Mouse (Mus musculus): ENCODE data around the gene H2-T24. TPM values are rescaled to one million over a fixed set of nuclear protein-coding genes. Genes with fewer than 3 reads are reported as not detected.
A peak's percentile ranks its signal among the peaks of the same experiment; 100 is the strongest.
"Not testable (repeated sequence)": the region's sequence is repeated elsewhere in the genome, so short reads cannot be mapped to it uniquely, and the experiment has no call there.

The H2-T24 gene
- polyA plus RNA-seq (2017; shearing (Covaris generic)), result 10 to 100 TPM; 31.2 to 45.1 TPM

DNA sequence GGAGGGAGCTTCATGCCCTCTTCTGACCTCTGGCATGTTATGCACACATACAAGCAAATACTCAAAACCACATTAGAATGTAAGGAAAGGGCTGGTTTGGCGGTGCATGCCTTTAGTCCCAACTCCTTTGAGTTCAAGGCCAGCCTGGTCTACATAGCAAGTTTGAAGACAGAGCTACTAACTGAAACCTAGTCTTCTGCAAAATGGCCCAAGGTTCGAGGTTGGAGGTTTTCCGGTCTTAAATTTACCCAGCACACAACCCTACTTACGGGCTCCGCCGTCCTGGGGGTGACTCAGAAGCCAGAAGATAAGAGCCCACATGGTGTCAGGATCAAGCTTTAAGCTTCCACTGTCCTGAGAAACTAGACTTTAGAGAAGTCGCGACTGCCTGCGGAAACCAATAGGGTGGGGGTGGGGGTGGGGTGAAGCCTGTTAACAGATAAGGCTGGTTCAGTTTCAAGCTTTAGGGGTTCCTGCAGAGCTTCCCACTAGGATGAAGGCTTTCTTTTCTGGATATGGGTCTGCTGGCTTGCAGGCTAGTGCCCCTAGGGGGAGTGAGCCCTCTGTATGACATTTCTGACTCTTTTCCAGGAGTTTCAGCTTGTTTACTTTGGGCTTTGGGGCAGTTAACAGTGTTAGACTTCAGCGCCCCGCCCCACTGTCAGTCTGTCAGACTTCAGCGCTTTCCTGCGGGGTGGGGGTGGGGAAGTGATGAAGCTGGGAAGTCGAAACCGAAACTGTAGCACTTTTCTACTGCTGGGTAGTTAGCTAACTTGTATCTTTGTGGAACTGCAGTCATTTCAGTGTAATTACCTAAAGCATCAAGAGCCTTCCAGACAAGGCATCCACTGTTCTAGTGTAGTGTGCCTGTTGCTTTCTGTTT, at the start of gene H2-T24:
Gene H2-T24, minus strand, starts transcription at position 370 of the 883 bp plus-strand sequence.
- peak; percentile 84 for ATAC-seq

DNA sequence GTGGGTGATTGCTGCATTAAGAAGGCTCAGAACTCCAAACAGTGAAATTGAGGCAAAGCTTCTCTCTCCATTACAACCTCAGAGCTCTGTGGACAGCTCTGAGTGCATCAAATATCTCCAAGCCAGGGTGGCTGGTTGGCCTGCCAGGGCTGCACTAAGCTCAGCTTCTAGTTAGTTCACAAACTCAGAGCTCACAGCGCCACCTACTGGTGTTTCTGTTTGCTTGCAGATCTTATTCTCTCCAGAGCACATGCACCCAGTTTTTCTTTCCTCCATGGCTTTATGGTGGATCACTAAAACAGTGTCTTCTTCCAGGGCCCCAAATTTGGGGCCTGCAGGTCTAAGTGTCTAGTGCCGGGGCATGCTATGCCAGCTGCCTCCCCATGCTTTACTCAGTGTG, 40.5 kb upstream of the H2-T24 start:
- peak; percentile 77 for ATAC-seq

DNA sequence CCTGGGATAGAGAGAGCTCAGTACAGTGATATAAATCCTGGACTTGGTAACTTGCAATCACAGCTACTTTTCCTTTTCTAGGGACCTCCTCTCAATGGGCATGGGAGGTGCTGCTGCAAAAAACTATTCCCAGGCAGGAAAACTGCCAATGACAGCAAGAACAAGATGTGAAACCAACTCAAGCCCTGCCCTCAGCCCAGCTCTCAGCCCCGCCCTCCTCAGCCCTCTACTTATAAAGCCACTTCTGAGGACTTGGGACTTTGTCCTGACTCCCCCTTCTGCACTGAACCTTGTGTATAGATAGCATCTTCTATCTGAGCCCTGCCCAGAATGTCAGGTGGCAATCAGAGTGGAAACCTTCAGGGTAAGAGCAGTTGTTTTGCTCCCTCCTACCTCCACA, 38.0 kb upstream of the H2-T24 start, which contains the start of gene Gm11127:
Gene Gm11127, minus strand, starts transcription at position 10 of the 400 bp plus-strand sequence.
- ATAC-seq, result not testable (repeated sequence)

DNA sequence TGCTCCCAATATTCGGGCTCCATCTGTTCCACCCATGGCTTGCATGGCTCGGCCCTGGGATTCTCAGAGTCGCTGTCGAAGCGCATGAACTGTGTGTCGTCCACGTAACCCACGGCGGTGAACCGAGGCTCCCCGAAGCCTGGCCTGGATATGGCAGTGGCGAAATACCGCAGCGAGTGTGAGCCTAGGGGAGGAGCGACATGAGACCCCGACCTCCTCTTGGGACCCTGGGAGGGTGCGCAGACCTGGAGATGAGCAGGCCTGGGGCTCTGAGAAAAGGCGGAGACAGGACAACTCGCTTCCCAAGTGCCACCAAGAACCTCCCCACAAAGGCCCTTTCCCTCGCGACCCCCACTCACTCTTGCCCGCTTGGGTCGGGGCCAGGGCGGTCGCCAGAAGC, 37.6 kb upstream of the H2-T24 start:
- ATAC-seq, result not testable (repeated sequence)

DNA sequence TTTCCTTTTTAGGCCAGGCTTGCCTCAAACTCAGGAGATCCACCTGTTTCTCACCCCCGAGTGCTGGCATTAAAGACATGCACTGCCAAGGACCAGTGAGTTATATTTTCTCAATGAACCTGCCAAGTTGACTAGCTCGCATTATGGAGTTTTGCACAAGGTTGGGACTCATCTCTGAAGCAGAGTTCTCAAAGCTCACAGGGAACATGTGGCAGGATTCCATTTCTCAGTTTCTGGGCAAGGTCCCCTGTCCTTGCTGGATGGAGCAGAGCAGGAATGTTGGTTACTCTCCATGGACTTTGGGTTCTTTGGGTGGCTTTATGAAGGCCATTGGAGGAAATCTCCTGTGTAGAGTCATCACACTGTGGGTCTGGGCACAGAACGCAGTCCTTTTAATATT, 22.9 kb upstream of the H2-T24 start:
- no peak for ATAC-seq

DNA sequence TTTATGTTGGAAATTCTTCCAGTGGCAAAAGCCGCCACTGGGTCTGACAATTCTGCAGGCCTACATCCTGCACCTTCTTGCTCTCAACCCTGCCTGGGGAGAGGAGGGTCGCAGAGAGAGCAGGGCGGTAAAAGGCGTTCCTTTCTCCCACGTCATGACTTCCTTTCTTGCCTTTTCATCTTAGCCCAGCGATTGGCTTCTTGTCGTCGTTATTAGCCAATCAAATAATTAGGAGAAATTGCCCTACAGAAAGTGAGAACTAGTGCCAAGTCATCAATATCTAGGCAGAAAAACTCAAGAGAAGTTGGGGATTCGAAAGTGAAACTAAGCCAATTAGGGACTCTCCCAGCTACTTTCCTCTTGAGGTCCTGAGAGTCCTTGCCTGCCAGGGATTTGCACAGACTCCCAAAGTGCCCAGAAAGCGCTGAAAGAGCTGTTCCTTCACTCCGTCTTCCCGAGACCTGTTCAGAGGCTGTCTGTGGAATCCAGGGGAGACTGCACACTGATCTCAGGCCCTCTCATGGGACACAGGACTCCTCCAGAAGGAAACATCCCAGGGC, 22.3 kb upstream of the H2-T24 start, which contains the start of the genes H2-T22 and Gm6034:
Gene H2-T22, minus strand, starts transcription at position 138 of the 560 bp plus-strand sequence.
Gene Gm6034, plus strand, starts transcription at position 352 of the 560 bp plus-strand sequence.
- ATAC-seq, result peak; percentile 97

DNA sequence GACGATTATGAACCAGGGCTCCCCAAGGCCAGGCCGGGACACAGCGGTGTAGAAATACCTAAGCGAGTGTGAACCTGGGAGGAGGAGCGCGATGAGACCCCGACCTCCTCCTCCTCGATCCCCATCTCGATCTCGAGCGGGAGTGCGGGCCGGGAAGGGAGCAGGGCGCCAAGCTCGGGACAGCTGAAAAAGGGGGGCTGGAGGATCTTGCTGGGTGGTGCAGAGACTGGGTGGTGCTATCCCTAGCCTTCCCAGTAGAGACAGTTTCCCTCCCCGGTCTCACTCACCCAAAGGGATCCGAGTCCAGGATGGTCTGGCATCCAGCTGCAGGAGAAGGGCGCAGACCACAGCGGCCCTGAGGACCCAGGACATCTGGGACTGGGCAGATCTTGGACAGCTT, 21.7 kb upstream of the H2-T24 start:
- ATAC-seq, result not testable (repeated sequence)

DNA sequence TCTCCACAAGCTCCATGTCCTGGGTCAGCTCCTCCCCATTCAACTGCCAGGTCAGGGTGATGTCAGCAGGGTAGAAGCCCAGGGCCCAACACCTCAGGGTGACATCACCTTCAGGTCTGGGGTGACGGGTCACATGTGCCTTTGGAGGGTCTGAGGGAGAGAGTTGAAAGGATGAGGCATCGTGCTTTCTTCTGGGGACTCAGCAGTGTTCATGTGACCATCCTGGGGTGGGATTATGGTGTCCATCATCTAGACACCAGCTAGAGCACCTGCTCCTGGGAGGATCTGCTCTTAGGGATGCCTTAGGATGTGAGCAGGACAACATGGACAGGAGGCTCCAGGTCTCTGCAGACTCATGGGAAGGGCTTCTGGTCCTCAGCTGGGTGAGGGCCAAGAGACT, 20.2 kb upstream of the H2-T24 start:
- not testable (repeated sequence) for ATAC-seq

DNA sequence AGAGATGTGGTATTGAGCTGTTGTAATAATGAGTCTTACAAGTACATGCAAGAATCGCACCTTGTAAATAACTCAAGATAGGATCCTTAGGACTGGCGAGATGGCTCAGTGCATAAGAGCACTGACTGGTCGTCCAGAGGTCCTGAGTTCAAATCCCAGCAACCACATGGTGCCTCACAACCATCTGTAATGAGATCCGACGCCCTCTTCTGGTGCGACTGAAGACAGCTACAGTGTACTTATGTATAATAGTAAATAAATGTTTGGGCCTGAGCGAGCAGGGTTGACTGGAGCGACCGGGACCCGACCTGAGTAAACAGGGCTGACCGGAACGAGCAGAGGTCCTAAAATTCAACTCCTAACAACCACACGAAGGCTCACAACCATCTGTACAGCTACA, 15.8 kb upstream of the H2-T24 start:
- ATAC-seq, result not testable (repeated sequence)

DNA sequence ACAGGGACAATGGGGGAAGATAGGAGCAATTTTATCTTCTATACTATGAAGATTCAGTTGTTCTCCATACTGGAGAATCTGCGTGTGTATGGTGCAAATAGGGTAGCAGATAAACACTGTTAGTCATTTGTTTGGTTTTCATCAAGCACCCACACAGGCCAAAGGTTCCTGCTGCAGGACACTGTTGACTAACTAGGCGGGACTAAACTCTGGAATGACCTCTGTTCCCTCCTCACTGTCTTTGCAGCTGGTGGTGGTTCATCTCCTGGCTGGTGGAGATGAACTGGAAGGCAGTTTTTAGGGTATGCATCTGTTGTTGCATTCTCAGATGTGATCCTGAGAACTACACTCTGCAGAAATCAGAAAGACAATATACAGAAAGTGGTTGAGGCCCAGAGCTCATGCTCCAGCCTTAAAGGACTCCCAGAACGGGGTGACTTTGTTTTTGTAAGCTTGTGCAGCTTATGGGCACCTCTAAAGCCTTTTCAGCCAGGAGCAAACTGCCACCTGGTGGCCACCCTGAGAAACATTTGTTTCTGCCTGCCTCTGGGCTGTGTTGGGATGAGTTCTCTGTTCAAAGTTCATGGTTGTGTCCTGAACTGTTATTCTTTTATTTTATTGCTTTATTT, 14.8 kb upstream of the H2-T24 start:
- ATAC-seq, result peak; percentile 35

DNA sequence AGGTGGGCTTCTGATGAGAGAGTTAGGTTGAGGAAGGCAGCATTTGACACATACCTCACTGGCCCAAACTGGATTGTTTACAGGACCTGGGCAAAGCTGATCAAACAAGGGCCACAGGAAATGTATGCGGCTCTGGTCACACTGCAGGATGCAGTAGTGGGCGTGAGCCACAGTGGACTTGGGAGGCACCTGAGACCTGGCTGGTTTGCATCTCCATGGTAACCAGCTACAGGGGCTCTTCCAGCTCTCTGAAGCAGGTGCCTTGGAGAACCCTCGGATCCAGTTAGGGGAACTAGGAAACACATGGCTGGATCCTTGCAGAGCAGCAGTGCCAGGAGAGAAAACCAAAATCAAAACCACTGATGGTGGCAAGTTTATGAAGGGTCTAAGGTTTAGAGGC, 14.2 kb upstream of the H2-T24 start:
- not testable (repeated sequence) for ATAC-seq

DNA sequence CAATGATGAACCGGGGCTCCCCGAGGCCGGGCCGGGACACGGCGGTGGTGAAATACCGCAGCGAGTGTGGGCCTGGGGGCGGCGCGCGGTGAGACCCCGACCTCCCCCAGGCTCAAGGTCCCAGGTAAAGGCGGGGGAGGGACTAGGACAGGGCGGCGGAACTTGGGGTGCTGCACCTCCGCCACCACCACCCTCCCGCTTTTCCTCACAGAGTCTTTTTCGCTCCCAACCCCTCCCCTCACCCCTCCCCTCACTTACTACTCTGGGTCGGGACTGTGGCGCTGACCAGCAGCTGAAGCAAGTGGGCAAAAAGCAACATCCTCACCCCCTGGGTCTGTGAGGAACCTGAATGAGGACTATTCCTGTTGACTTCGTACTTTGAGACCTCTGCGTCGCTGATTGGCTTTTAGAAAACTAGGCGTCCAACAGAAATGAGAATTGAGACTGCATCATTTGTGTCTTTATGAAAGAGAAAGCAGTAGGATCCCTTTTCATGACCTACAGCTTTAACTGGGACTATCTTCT, 12.1 kb upstream of the H2-T24 start, which contains the start of gene H2-T23:
Gene H2-T23, minus strand, starts transcription at position 505 of the 525 bp plus-strand sequence.
- ATAC-seq, result peak; percentile 87

DNA sequence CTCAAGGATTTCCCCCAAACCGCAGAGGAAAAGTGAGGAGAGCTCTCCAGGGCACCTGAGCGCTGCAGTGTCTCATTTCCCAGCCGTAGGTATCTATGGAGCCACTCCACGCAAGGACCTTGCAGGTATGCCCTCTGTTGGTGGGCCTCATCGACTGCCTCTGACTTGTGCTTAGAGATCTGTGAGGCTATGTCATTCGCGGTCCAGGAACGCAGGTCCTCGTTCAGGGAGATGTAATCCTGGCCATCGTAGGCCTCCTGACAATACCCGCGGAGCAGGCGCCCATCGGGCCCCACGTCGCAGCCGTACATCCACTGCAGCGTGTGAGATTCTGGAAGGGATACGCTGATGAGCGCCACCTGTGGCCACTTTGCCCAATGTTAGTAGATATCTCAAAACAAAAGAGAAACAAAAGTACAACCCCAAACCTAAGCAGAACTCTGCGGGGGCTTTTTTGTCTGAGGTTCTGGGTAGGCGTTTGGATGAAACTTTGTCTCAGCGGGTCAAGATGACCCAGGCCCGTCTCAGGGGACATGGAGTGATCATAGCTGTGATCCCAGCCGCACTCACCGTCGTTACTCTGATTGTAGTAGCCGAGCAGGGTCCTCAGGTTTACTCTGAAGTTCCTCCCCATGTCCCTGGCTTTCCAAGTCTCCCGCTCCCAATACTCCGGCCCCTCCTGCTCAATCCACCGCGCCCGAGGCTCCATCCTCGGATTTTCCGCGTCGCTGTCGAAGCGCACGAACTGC, 11.4 kb upstream of the H2-T24 start:
- peak; percentile 80 for ATAC-seq

DNA sequence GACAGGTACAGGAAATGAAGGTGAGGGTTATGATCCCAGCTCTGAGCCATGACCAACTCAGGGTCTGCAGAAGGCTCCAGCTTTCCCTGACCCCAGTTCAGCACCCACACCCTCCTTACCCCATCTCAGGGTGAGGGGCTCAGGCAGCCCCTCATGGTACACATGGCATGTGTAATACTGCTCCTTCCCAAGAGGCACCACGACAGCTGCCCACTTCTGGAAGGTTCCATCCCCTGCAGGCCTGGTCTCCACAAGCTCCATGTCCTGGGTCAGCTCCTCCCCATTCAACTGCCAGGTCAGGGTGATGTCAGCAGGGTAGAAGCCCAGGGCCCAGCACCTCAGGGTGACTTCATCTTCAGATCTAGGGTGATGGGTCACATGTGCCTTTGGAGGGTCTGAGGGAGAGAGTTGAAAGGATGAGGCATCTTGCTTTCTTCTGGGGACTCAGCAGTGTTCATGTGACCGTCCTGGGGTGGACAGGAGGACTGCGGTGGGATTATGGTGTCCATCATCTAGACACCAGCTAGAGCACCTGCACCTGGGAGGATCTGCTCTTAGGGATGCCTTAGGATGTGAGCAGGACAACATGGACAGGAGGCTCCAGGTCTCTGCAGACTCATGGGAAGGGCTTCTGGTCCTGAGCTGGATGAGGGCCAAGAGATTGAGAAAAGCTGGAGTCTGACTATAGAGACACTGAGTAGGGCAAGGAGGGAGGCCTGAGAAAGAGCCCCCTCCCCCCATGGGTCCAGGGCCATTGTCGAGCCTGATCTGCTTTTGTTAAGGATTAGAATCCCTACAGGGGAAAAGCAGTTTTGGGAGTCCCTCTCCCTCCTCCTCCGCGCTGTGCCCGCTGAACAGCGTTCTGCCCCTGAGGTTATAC, 10.6 kb upstream of the H2-T24 start:
- not testable (repeated sequence) for ATAC-seq

DNA sequence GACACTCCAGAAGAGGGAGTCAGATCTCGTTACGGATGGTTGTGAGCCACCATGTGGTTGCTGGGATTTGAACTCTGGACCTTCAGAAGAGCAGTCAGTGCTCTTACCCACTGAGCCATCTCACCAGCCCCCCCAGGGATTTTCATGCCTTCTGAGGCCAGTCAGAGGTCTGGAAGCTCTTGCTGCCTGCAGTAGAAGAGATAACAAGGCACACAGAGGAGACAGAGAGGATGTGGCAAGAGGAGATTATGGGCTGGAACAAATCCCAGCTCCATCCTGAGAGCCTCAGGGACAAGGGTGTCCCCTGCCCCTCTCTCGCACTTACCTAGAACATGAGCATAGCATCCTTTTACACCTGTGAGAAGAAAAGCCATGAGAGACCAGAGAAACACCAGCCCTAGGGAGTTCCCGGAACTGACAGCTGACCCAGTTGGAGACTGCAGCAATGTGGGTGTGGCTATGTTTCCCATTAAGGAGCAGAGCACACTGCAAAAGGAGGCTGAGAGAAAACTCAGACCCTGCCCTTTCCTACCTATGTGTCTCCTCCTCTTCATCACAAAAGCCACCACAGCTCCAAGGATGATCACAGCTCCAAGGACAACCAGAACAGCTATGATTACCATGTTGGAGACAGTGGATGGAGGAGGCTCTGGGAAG, 9.8 kb upstream of the H2-T24 start:
- not testable (repeated sequence) for ATAC-seq

DNA sequence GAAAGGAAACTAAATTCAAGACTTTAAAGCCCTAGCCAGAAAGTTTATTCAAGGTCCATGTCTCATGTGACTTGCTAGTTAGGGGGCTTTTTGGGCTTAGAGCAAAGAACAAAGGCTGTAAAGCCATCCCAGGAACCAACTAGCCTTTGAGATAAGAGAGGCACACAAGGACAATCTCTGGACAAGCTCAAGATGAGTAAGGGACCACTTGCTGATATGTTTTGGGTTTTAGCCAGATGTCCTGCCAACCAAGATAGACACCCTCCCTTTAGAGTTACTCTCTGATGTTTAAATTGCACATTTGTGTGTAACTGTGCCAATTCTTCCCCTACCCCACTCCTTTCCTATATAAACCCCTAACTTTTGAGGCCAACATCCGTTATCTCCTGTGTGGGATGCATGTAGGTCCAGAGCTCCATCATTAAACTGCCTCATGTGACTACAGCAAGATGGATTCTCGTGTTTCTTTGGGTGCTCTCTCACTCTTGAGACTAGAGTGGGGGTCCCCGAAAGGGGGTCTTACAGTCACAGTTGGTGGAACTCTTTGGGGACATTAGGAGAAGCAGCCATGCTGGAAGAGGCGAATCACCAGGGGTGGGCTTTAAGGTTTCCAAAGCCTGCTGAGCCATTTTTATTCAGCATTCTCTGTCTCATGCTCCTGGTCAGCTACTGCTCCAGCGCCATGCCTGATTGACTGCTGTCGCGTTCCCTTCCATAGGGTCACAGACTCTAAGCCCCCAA, 8.7 kb upstream of the H2-T24 start:
- no peak for ATAC-seq

DNA sequence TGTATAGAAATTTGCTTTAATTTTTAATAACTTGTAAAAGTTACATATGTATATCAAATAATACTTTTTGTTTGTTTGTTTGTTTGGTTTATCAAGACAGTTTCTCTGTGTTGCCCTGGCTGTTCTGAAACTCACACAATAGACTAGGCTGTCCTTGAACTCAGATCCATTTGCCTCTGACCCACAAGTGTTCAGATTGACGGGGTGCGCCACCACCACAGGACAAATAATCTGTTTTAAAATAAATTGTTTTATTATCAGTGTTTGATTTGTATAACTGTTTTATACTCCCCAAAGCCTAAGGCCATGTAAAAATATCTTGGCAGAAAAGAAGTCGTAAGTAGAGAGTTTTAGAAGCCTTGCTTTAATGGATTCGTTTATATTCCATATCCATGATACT, 7.3 kb upstream of the H2-T24 start:
- no peak for ATAC-seq

DNA sequence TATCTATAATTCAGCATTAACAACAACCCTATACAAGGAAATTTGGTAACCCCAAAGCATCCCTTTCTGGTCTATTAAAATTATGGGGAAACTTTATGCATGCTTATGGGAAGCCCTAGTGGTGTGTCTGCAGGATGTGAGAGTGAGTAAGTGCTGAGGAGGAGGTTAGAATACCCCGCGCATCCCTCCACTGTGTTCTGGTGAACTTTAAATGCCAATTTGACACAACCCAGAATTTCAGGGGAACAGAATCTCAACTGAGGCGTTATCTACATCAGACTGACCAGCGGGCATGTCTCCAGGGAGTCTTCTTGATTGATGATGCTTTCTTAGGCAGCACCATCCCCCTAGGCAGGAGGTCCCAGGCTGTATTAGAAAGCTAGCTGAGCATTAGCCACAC, 5.5 kb upstream of the H2-T24 start:
- no peak for ATAC-seq

DNA sequence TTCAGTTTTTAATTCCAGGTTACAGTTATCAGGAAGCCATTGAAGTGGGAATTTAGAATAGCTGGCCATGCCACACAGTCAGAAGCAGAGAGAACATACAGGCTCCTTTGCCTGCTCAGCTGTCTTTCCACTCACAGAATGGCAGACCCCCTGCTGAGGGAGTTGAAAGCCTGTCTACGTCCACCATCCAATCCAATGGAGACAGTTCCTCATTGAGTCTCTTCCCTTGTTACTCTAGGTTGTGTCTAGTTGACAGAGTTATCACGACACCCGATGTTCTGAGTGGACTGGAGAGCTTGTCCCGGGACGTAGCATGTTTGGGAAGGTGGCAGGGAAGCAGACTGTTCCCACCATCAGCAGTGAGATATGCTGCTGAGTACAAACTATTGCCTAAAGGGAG, 4.8 kb upstream of the H2-T24 start:
- ATAC-seq, result no peak

Data from CD4-positive, CD25-positive, alpha-beta regulatory T cell, adult 4 months (primary cell).